Mouse (Mus musculus): ENCODE measurements around the gene Kdm2b.
A peak's percentile ranks its signal among the peaks of the same experiment; 100 is the strongest.

The Kdm2b gene

DNA sequence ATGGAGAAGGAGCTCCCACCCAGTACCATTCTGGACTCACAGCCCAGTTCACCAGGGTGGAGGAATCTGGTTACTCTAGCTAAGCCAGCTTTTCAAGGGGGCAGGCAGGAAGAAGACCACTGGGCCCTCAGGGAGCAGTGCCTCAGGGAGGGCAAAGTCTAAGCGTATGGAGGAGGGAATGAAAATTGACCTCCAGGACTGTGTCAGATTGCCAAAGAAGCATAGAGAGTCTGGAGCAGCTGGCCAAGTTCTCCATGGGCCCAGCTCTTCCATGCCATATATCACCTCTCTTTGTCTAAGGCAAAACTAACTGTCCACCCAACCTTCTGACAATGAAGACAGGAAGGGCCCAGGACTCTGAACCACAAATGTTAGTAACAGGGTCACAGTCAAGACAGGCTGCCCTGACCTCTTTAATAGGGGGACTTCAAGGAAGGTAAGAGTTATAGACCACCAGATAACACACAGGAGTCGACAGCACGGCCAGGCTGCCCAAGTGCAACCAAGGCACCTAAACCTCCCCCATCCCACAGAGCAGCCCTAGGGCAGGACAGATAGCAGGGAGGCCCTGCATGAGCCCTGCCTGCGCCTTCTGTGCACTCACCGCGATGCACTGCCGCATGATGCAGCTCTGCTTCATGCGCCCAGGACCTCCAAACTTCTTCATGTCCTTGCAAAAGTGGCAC is 101.6 kb downstream of the Kdm2b start:
- no peak for DNase-seq

DNA sequence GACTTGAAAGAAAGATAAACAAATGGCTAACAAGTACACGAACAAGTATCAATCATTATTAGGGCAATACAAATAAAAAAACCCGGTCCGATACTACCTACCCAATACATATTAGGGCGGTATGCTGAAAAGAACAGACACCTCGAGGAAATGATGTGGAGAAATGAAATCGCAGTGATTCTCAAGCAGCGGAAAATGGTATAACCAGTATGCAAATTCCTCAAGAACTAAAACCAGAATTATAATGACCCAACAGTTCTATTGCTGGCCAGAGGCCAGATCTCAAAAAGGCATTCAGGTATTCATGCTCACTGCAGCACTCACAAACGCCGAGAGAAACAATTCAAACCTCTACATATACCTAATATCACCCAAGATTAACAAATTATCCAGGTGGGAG is 102.6 kb downstream of the Kdm2b start:
- DNase-seq, result no peak

DNA sequence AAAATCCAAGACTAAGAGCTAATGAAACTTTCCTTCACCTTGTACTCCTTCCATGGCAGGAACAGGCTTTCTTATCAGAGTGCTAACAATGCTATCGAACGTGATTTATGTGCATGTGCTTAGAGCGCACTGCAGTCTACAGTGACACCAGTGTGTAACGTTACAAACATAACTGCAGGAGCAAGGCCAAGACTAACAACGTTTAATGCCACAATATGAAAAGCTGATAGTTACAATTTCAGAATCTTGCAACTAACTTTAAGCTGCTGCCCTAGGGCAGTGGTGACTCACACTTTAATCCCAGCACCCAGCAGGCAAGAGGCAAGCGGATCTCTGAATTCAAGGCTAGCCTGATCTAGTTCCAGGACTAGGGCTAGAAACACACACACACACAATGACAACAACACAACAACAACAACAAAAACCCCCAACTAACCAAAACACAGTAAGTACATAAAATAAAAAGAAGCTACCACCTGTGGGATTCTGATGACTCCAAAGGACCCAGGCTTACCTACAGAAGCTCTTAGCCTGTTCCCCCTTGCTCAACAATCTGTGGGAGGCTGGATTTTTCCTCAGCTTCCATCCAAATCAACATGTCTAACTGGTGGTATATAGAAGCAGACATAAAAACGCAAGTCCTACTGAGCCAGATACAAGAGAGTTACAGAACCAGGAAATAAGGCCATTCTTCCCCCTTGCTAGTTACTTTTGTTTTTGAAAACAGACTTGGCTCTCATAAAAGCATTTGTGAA is 104.9 kb downstream of the Kdm2b start:
- DNase-seq, result no peak

DNA sequence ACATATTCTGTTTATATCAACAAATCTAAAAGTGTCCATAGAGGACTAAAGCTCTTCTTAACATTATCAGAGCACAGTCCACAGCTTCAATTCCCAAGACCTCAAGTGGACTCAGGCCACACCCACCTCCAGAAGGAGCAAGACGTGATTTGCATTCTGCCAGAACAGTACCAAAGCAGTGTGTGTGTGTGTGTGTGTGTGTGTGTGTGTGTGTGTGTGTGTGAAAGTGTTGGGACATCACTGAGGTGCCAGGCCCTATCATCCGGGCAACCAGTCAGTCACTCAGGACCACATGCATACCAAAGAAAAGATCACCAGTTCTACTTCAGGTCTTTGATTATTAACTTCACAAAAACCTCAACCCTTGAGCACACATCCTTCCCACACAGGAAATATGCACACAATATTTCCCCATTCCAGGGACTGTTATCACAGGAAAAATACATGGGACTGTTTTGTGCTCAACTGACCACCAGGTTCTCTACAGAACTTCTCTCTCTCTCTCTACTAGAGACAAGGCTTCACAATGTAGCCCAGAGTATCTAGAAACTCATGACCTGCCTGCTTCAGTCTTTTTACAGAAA is 105.9 kb downstream of the Kdm2b start:
- DNase-seq, result no peak

DNA sequence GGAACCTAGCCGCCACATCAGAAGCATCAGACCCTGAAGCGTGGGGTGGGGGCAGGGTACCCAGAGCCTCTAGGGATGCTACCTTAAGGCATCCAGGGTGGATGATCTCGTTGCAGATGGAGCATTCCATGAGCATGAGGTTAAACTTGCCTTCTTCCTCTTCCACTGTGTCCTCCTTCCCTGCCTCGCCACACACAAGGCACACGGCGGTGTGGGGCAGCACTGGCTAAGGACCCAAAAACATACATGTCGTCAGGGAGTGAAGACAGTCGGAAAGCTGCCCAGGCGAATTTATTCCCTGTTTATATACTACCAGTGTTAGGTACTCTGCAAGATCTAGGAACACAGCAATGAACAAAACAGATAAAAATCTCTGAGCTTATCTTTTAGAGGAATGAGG is 106.4 kb downstream of the Kdm2b start:
- DNase-seq, result no peak

DNA sequence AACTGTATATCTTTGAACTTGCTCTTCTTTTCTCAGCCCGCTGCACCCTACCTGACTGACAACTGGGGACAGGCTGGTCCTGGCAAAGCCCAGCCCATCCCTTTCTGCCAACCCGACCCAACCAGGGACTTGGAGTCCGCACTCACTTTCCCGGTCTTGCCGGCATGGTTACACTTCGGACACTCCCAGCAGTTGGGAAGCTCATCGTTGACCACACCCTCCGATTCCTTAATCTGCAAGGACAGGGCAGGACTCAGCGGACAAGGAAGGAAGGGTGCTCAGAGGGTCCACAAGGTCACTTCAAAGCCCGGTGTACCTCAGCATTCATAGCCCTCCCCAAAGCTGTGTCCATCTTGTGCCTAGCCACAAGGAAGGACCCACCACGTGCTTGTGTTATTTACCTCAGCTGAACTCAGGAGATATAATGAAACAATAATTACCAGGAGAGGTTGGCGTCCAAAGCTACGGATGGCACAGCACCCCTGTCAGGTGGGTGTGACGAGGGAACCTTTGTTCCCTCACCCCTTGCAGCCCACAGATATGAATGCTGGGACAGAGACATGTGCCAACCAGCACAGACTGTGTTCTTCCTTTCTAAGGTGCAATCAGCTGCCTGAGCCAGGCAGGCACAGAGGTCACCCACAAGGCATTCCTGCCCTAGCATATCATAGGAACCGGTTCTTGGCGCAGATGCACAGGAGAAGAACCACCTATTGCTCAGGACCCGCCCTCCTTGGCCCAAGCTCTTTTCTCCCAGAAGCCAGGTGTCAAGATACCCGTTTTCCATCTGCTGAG is 107.2 kb downstream of the Kdm2b start:
- no peak for DNase-seq

DNA sequence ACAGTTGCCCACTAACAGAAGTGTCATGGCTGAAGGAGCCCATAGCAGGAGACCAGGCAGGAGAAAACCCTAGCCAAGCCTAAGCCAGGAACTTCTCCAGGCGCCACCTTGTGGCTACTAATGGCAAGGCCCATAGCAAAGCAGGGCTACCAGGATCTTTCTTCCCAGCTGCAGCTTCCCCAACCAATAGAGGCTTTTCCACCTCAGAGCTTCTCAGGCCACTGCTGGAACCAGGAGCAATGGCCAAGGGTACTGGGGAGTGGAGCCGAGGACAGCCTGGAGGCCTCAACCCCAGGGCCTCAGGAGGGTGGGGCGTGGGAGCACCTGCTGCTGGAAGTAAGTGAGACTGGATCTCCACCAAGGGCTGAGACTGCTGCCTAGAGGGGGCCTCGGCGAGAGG is 108.3 kb downstream of the Kdm2b start:
- peak; percentile 67 to 70 for DNase-seq

DNA sequence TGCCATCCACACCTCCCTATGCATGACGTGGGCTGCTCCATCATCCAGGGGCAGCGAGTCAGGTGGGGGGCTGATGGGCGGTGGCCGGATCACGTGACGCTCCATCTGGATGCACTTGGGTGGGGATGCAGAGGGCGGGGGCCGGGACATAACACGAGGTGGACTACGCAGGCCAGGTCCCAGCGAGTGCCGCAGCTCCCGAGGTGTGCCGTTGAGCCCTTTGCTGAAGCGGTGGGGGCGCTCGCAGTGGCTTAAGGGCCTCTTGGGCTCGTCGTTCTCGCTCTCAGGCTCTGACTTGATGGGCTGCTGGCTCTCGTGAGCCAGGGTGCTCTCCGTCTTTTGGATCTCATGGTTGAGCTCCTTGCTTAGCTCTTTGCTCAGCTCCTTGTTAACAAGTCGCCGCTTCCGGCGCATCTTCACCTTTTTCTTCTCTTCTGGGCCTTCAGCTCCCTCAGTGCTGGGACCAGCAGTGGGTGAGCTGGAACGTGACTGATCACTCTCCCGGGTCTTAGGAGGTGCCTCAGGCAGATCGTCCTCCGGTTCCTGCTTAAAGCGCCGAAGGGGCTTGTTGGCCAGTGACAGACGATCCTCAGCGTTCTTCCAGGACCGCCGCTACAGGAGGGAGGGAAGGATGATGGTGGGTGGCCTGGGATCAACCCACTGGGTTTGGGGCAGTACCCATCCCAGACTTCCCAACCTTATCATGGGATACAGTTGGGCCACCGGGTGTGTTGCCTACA is 109.2 kb downstream of the Kdm2b start:
- DNase-seq, result no peak

DNA sequence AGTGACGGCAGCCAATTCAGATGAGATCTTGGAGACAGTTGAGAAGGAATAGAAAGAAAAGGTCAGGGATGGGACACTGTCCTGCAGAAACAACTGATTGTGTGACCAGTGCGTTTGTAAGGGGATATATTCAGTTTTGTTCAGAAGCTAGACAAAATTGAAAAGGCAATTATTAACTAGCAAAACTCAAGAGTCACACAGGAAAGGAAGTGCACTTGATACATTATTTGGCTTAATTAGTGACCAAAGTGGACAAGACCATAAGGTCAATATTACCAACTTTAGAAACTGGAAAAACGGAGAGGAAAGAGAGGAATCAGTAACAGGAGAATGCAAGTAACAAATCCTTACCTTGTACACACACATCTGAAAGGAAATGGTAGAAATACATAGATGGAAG is 113.0 kb downstream of the Kdm2b start:
- no peak for DNase-seq

DNA sequence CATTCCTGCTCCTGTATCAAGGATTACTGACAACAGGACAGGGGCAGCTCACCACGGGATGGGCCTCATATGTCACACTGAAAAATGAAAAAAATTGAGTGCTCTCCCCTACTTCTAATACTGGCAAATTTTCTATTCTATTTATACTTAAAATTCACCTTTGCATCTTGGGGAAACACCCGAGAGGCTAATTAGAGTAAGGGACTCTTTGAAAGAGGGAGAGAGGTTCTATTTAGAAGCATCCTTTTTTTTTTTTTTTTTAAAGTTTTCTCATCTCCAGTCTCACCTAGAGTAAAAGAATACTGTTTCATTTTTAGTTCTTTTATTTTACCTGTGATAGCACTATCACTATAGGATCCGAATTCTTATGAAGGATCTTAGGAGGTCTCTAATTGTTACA is 115.3 kb downstream of the Kdm2b start:
- DNase-seq, result no peak

DNA sequence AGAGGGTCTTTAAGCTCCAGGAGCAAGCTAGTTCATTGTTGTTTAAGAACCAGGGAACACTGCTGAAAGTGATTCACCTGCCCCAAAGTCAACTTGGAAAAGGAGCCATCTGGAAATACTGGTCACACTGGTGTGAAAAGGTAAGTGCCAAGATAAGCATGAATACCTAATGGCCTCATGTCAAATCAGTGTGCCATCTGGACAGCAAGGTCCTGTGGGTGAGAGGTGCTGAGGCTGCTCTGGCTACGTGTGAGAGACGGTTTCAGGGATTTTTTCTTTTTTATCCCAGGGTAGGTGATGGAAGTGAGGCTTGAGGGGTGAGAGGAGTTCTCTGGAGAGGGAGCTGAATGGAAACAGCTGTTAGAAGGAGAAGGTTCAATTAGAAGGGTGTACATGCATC is 116.0 kb downstream of the Kdm2b start:
- no peak for DNase-seq

DNA sequence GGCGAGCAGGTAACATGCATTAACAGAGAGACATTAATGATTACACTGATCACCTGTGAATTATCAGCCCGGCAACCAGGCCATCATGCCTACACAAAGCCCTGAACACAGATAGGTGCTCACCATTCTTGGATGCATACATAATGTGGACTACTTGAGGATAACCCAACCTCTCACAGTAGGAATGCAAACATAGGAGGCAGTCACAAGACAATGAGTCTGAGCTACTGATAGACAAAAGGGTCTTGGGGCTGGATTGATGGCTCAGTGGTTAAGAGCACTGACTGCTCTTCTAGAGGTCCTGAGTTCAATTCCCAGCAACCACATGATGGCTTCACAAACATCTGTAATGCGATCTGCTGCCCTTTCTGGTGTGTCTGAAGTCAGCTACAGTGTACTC is 117.0 kb downstream of the Kdm2b start:
- no peak for DNase-seq

DNA sequence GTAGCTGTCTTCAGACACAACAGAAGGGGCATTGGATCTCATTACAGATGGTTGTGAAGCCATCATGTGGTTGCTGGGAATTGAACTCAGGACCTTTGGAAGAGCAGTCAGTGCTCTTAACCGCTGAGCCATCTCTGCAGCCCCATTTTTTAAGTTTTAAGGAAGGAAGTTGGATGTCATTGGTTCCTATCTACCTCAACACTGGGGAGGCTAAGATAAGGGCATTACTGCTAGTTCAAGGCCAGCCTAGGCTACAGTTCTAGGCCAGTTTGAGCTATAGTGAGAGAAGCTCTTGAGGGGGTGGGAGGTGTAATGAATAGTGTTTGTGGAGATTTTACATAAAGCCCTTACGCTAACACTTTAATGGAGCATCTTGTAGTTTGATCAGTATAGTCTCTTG is 126.6 kb downstream of the Kdm2b start:
- no peak for DNase-seq

DNA sequence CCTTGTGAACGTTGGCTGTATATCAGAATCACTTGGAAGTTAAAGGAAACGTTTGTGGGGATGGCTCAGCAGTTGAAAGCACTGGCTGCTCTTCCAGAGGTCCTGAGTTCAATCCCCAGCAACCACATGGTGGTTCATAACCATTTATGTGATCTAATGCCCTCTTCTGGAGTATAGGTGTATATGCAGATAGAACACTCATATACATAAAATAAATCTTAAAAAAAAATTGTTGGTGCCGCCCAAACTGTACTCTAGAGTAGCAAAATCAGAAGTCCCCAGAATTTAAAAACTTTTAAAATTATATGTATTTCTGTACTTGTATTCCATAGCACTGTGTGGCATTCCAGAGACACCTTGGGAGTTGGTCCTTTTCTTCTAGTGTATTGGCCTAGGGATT is 133.8 kb downstream of the Kdm2b start:
- DNase-seq, result peak; percentile 27 to 33

DNA sequence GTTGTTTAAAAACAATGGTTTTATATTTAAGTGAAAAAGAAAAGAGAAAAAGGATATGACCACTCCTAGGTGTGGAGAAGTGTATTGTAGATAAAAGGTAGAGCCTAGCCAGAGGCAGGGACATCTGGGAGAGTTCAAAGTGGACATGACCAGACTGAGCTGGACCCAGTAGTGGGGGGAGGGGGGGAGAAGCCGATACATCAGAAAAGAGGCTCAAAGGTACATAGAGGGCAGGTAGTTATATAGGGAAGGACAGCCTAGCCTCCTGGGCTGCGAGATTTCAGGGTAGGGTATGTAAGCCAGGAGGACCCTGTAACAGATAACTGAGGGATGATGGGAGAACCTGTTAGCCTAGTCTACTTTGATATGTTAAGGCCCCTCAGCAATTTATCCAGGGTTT is 137.0 kb downstream of the Kdm2b start:
- DNase-seq, result no peak

DNA sequence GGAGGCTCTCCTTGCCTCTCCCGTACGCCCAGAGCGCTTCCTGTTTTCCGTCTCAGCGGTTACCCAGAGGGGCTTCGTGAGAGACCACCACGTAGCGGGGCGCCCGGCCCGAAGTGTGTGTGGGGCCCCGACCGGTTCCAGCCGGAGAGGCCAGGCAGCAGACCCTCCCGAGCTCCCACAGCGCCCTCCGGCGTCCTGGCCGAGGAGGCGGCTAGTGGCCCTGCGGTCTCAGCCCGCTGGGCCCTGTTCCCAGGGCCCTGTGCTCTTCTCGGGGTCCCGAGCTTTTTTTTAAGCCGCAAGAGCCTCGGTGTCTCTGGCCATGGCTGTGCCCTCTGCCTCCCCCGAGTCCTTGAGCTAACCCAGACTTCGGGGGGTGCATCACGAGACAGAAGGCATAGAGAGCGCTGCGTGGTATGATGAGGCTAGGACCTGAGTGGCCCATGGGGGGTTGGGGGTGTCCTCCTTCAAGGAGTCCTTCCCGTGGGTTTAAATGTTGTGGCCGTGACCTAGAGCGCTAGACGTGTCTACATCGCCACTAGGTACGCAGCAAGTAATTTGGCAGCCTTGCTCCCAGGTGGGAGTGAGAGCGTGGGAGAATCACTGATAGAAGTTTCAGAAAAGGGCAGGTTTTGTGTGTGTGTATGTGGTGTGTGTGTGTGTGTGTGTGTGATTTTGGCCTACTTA is 139.2 kb downstream of the Kdm2b start:
- peak in 1 of 2 experiments; percentile 84 for DNase-seq

DNA sequence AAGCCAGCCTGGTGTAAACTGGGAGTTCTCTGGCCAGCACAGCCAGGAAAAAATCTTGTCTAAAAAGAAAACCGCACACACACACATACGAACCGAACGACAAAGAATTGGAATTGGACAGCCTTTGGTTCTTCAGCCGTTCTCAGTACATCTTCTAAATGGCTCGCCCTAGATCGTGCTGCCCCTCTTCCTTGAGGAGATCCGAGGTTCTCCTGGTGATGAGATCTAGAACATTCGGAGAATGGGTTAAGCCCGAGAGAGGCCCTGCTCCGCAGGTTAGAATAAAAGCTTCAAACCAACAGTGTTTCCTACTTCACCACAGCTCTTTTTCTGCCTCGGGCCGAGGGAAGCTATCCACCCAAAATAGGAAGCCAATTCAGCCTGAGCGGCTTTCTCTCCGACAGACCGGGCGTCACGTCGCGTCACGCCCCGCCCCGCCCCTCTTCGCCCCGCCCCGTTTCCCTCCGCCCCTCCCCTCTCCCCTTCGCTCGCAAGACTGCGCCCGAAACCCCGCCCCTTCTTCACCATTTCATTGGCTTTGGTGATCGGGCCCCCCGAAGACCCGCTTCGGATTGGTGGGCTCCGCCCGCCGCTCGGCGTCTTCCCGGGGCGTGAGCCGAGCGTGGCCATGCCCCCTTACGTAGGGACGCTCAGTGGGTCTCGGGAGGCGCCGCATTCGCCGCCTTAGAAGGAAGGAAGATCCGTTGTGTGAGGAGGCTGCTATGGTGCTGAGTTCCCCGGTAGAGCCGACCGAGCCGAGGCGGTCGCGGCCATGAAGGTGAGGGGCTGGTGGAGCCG is 139.9 kb downstream of the Kdm2b start, which contains the start of gene Rnf34:
Gene Rnf34, plus strand, starts transcription at position 528 of the 798 bp plus-strand sequence.
- peak; percentile 95 to 97 for DNase-seq

DNA sequence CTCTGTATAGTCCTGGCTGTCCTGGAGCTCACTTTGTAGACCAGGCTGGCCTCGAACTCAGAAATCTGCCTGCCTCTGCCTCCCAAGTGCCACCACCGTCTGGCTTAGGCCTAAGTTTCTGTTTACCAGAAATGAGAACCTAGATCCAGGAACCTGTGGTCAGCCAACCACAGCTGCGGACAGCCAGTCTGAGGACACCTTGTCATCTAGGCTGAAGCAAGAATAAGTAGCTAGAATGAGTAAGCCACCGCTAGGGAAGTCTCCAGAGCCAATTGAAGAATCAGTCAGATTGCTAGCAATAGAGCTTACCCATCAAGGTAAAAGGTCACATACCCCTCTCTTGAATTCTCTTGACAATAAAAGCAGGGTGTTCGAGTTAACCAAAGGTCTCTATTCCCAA is 145.8 kb downstream of the Kdm2b start:
- no peak for DNase-seq

DNA sequence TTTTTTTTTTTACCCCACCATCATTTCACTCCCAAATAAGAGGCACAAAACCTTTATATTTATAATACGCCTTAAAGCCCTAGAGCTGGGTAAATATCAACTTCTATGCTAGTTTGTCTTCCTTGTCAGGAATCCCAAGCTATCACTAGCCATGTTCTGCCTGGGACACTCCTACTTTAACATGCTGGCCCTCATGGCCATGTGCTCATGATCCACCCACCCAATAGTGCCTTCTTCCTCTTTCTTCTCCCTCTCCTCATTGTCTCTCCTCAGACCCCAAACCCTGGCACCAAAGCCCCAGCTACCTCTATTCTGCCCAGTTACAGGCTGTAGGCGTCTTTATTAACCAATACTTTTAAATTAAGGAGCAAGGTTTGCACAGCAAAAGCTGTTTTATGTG is 148.5 kb downstream of the Kdm2b start:
- no peak for DNase-seq

DNA sequence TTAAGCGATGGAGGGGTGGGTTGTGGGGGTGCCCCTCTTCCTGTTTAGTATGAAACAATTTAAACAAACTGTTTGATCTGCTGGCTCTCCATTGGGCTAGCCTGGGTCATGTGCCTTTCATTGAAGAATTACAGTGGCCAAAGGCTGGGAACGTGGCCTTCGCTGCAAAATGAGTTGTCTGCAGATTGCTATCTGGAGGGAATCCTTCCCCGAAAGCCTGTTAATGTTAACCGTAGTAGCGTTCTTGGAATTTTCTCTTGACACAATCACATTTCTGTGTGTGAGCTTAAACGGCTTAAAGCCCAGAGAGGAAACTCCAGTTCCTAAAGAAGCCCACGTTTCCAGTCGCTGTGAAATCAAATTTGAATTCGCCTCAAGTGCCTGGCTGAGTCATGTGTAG is 156.6 kb downstream of the Kdm2b start:
- peak in 1 of 2 experiments; percentile 19 for DNase-seq

DNA sequence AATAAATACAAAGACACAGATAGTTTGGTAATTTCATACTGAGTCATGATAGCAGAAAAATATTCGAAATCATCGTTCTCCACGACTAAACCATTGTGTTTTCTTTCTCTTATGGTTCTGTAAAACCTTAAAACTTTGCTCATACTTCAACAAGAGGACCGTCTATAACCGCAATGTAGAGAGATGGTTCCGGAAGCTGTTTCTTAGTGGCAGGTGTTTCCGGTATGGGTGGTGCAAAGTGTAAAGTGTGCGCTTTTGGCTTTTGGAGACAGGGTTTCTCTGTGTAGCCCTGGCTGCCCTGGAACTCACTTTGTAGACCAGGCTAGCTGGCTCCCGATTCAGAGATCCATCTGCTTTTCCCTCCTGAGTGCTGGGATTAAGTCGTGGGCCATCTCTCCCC is 157.1 kb downstream of the Kdm2b start:
- peak in 1 of 2 experiments; percentile 35 for DNase-seq
